Mouse (Mus musculus): ENCODE measurements around the gene Gm2431. TPM values are rescaled to one million over a fixed set of nuclear protein-coding genes. Genes with fewer than 3 reads are reported as not detected.
"Not testable (repeated sequence)": the region's sequence is repeated elsewhere in the genome, so short reads cannot be mapped to it uniquely, and the experiment has no call there.

Gm2431 gene
- polyA plus RNA-seq (2015; fragmentation: Nextera tagmentation; extraction: Ambion mirVana): not detected in 2 replicates

GRCm38 (mm10) chr7:142258254-142258653 lies at the start of gene Gm2431:
Gene Gm2431, minus strand, starts transcription at chr7:142258354.
- WGBS: 58% methylated on average over 1 of the region's 1 CpGs
- H3K27ac ChIP-seq (ENCODE audit: low read length); H3K27me3 ChIP-seq (ENCODE audit: insufficient read depth, low read length); H3K36me3 ChIP-seq (ENCODE audit: insufficient read depth, low read length); H3K9me3 ChIP-seq (ENCODE audit: low read length); H3K9ac ChIP-seq (replicated peaks; ENCODE audit: low read length); H3K4me1 ChIP-seq (ENCODE audit: insufficient read depth, low read length); ATAC-seq (ENCODE audit: low FRiP score, low TSS enrichment); H3K4me2 ChIP-seq (replicated peaks; ENCODE audit: low read depth, low read length); H3K4me3 ChIP-seq (ENCODE audit: low read length): not testable (repeated sequence)

GRCm38 (mm10) chr7:142303929-142304328 lies 45.8 kb upstream of the Gm2431 start:
- H3K9ac ChIP-seq (replicated peaks; ENCODE audit: low read length); ATAC-seq (ENCODE audit: low FRiP score, low TSS enrichment); H3K4me3 ChIP-seq (ENCODE audit: low read length); H3K9me3 ChIP-seq (ENCODE audit: low read length); H3K4me1 ChIP-seq (ENCODE audit: insufficient read depth, low read length); H3K27me3 ChIP-seq (ENCODE audit: insufficient read depth, low read length); H3K4me2 ChIP-seq (replicated peaks; ENCODE audit: low read depth, low read length); H3K27ac ChIP-seq (ENCODE audit: low read length); H3K36me3 ChIP-seq (ENCODE audit: insufficient read depth, low read length): not testable (repeated sequence)
- 87% methylated on average over 1 of the region's 1 CpGs for WGBS

- H3K4me1 ChIP-seq (ENCODE audit: insufficient read depth, low read length): no peaks in the 10 kb centered on the region
- WGBS: 39% methylated on average over 3 of the region's 3 CpGs
- no peaks in the 10 kb centered on the region for H3K9me3 ChIP-seq (ENCODE audit: low read length)
- no peak within 1 kb of the TSS for H3K4me3 ChIP-seq (ENCODE audit: low read length)
- no peak for ATAC-seq (ENCODE audit: low FRiP score, low TSS enrichment)
- H3K27ac ChIP-seq (ENCODE audit: low read length): no peak within 1 kb of the TSS
- H3K4me2 ChIP-seq (replicated peaks; ENCODE audit: low read depth, low read length): no peak within 1 kb of the TSS
- no peak within 1 kb of the TSS for H3K9ac ChIP-seq (replicated peaks; ENCODE audit: low read length)
- H3K36me3 ChIP-seq (ENCODE audit: insufficient read depth, low read length): no peaks in the 10 kb centered on the region
- no peaks in the 10 kb centered on the region for H3K27me3 ChIP-seq (ENCODE audit: insufficient read depth, low read length)
Measured at GRCm38 (mm10) chr7:142303249-142303648, 45.1 kb upstream of the Gm2431 start, which contains the start of gene Krtap5-4. Gene Krtap5-4, plus strand, starts transcription at chr7:142303549.

- not testable (repeated sequence) for H3K4me3 ChIP-seq (ENCODE audit: low read length); H3K36me3 ChIP-seq (ENCODE audit: insufficient read depth, low read length); ATAC-seq (ENCODE audit: low FRiP score, low TSS enrichment); H3K27me3 ChIP-seq (ENCODE audit: insufficient read depth, low read length); H3K4me2 ChIP-seq (replicated peaks; ENCODE audit: low read depth, low read length); H3K9me3 ChIP-seq (ENCODE audit: low read length); H3K4me1 ChIP-seq (ENCODE audit: insufficient read depth, low read length); H3K9ac ChIP-seq (replicated peaks; ENCODE audit: low read length); H3K27ac ChIP-seq (ENCODE audit: low read length)
Measured at GRCm38 (mm10) chr7:142297018-142297417, 38.9 kb upstream of the Gm2431 start, which contains the start of gene Krtap5-1. Gene Krtap5-1, minus strand, starts transcription at chr7:142297118.

- not testable (repeated sequence) for H3K4me2 ChIP-seq (replicated peaks; ENCODE audit: low read depth, low read length); H3K4me1 ChIP-seq (ENCODE audit: insufficient read depth, low read length); H3K9me3 ChIP-seq (ENCODE audit: low read length); H3K4me3 ChIP-seq (ENCODE audit: low read length); ATAC-seq (ENCODE audit: low FRiP score, low TSS enrichment); H3K27ac ChIP-seq (ENCODE audit: low read length); H3K9ac ChIP-seq (replicated peaks; ENCODE audit: low read length); H3K27me3 ChIP-seq (ENCODE audit: insufficient read depth, low read length); H3K36me3 ChIP-seq (ENCODE audit: insufficient read depth, low read length)
- WGBS: 13% methylated on average over 4 of the region's 4 CpGs
Measured at GRCm38 (mm10) chr7:142296108-142296507, 38.0 kb upstream of the Gm2431 start.

GRCm38 (mm10) chr7:142295418-142295817 lies 37.3 kb upstream of the Gm2431 start:
- H3K27ac ChIP-seq (ENCODE audit: low read length): no peak overlapping the region
- no peak overlapping the region for H3K4me3 ChIP-seq (ENCODE audit: low read length)
- H3K9me3 ChIP-seq (ENCODE audit: low read length): no peaks in the 10 kb centered on the region
- H3K36me3 ChIP-seq (ENCODE audit: insufficient read depth, low read length): no peaks in the 10 kb centered on the region
- no peak for ATAC-seq (ENCODE audit: low FRiP score, low TSS enrichment)
- no peak overlapping the region for H3K4me2 ChIP-seq (replicated peaks; ENCODE audit: low read depth, low read length)
- 0 out of 2 replicates have a peak, but pooled peaks cover 4% of the 10 kb centered on the region for H3K4me1 ChIP-seq (ENCODE audit: insufficient read depth, low read length)
- H3K27me3 ChIP-seq (ENCODE audit: insufficient read depth, low read length): no peaks in the 10 kb centered on the region
- H3K9ac ChIP-seq (replicated peaks; ENCODE audit: low read length): no peak overlapping the region

GRCm38 (mm10) chr7:142293851-142294250 lies 35.7 kb upstream of the Gm2431 start:
- not testable (repeated sequence) for H3K9ac ChIP-seq (replicated peaks; ENCODE audit: low read length); H3K4me3 ChIP-seq (ENCODE audit: low read length); H3K27ac ChIP-seq (ENCODE audit: low read length); H3K9me3 ChIP-seq (ENCODE audit: low read length); H3K27me3 ChIP-seq (ENCODE audit: insufficient read depth, low read length); H3K4me1 ChIP-seq (ENCODE audit: insufficient read depth, low read length); H3K4me2 ChIP-seq (replicated peaks; ENCODE audit: low read depth, low read length); H3K36me3 ChIP-seq (ENCODE audit: insufficient read depth, low read length)
- ATAC-seq (ENCODE audit: low FRiP score, low TSS enrichment): peak; percentile 57; the same call in 1 of the 2 replicates
- WGBS: 3% methylated on average over 2 of the region's 2 CpGs

- not testable (repeated sequence) for ATAC-seq (ENCODE audit: low FRiP score, low TSS enrichment); H3K9ac ChIP-seq (replicated peaks; ENCODE audit: low read length); H3K36me3 ChIP-seq (ENCODE audit: insufficient read depth, low read length); H3K27me3 ChIP-seq (ENCODE audit: insufficient read depth, low read length); H3K9me3 ChIP-seq (ENCODE audit: low read length); H3K4me3 ChIP-seq (ENCODE audit: low read length); H3K4me2 ChIP-seq (replicated peaks; ENCODE audit: low read depth, low read length)
- 26% methylated on average over 9 of the region's 9 CpGs for WGBS
- Histone ChIP-seq H3K4me1 (ENCODE audit: insufficient read depth, low read length) (peaks cover 11% of the 10 kb centered on the region; the same call in 1 of the 2 replicates), H3K27ac (ENCODE audit: low read length) (peak overlapping the region; percentile 38; the same call in 1 of the 2 replicates)
Measured at GRCm38 (mm10) chr7:142285910-142286612, 27.9 kb upstream of the Gm2431 start.

GRCm38 (mm10) chr7:142285130-142285835 lies 27.1 kb upstream of the Gm2431 start:
- Histone ChIP-seq H3K27ac (ENCODE audit: low read length) (peak overlapping the region; percentile 91; the same call in 1 of the 2 replicates), H3K9ac (replicated peaks; ENCODE audit: low read length) (peak overlapping the region; percentile 39)
- 9% methylated on average over 23 of the region's 23 CpGs for WGBS

GRCm38 (mm10) chr7:142284615-142285080 lies 26.5 kb upstream of the Gm2431 start:
- H3K27me3 ChIP-seq (ENCODE audit: insufficient read depth, low read length): no peaks in the 10 kb centered on the region
- H3K4me2 ChIP-seq (replicated peaks; ENCODE audit: low read depth, low read length): peak overlapping the region; percentile 66
- H3K27ac ChIP-seq (ENCODE audit: low read length): peak overlapping the region; percentile 91
- peaks cover 11% of the 10 kb centered on the region; the same call in 1 of the 2 replicates for H3K4me1 ChIP-seq (ENCODE audit: insufficient read depth, low read length)
- H3K9me3 ChIP-seq (ENCODE audit: low read length): no peaks in the 10 kb centered on the region
- peak overlapping the region; percentile 81 for H3K9ac ChIP-seq (replicated peaks; ENCODE audit: low read length)
- peak overlapping the region; percentile 59 for H3K4me3 ChIP-seq (ENCODE audit: low read length)
- peak; percentile 78 for ATAC-seq (ENCODE audit: low FRiP score, low TSS enrichment)
- under 1% methylated on average over 19 of the region's 19 CpGs for WGBS
- no peaks in the 10 kb centered on the region for H3K36me3 ChIP-seq (ENCODE audit: insufficient read depth, low read length)

More at GRCm38 (mm10) chr7:142285130-142285835, 27.1 kb upstream of the Gm2431 start:
- H3K4me3 ChIP-seq (ENCODE audit: low read length): peak overlapping the region; percentile 59
- H3K4me1 ChIP-seq (ENCODE audit: insufficient read depth, low read length): peaks cover 11% of the 10 kb centered on the region; the same call in 1 of the 2 replicates
- no peaks in the 10 kb centered on the region for H3K36me3 ChIP-seq (ENCODE audit: insufficient read depth, low read length)
- ATAC-seq (ENCODE audit: low FRiP score, low TSS enrichment): peak; percentile 80
- no peaks in the 10 kb centered on the region for H3K27me3 ChIP-seq (ENCODE audit: insufficient read depth, low read length)
- no peaks in the 10 kb centered on the region for H3K9me3 ChIP-seq (ENCODE audit: low read length)
- H3K4me2 ChIP-seq (replicated peaks; ENCODE audit: low read depth, low read length): peak overlapping the region; percentile 66

All from kidney, embryonic 16.5 days (tissue).